Mouse (Mus musculus) C2C12 (cell line): ENCODE results near the gene Gtse1.

Experiments
- CTCF ChIP-seq: IDR thresholded peaks from one replicate; pipeline ENCODE4 v1.5.1; 2011; ENCODE audit not compliant: control insufficient read depth, insufficient read depth, insufficient read length
- MAX ChIP-seq: IDR thresholded peaks from one replicate; pipeline ENCODE4 v1.6.1; 2011; ENCODE audit warnings: mild to moderate bottlenecking, control low read depth
- USF1 ChIP-seq: IDR thresholded peaks from one replicate; pipeline ENCODE4 v1.6.1; 2011; ENCODE audit warnings: low read depth, mild to moderate bottlenecking, control low read depth, moderate library complexity

GRCm38 (mm10) chr15:85826676-85827075 is 32.9 kb upstream of the Gtse1 start:
- TF ChIP-seq CTCF (no peak), USF1 (no peak), MAX (no peak)
